Mouse (Mus musculus) bone marrow, adult 2 months (tissue): Measurements from ENCODE around the gene Fbxo7.

Experiments used
- CTCF ChIP-seq: fragments of 200-500 bp; IDR thresholded peaks from 2 replicates; pipeline ENCODE4 v1.5.1; 2011; ENCODE audit warnings: low read length, control low read depth; ENCODE audit not compliant: control insufficient read depth, insufficient read depth
- POLR2A ChIP-seq: fragments of 200-500 bp; IDR thresholded peaks from 2 replicates; pipeline ENCODE4 v1.6.1; 2011; ENCODE audit warnings: low read depth, mild to moderate bottlenecking, control low read depth, low read length, borderline replicate concordance; ENCODE audit not compliant: control insufficient read depth

GRCm38 (mm10) chr10:86018813-86019212, 3.0 kb upstream of the Fbxo7 start:
- TF ChIP-seq POLR2A (no peak), CTCF (no peak)
